Mouse (Mus musculus): ENCODE results near the gene Ccdc9b.

Ccdc9b gene

DNA sequence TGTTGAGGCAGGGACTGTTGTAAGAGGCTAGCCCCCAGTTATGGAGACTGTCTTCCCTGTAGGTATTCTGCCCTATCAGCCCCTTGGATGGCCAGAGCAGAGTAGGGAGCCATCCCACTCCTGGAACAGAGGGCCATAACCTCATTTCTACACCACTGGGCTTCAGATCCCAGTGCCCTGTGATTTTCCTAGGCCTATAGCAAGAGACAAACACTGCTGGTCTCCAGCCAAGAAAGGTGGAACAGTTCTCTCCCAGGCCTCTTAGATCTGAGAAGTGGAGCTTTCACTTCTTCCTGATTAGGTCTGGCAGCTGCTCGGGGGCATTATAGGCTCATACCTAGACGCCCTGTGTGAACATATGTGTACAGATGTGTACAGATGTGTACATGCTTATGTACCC, 13.8 kb upstream of the Ccdc9b start:
- DNase-seq (ENCODE audit: low spot score), result no peak

DNA sequence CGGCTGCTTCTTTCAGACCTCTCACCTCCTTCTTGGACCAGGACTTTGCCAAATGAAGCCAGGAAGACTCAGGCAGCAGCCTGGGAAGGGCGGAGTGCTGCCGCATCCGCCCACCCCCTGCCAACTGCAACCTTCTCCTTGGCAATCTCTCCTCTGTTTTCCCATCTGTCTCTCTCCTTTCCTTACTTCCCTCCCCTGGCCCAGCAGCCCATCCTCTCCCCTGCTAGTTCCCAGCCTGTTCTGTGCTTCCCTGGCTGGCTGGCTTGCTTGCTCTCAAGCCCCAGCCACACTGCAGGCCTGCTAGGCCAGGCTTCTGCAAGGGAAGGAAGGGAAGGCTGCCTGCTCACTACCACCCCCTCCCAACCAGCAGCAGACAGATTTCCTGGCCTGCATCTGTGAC, 13.4 kb upstream of the Ccdc9b start:
- DNase-seq (ENCODE audit: low spot score), result no peak

GRCm38 (mm10) chr2:118775396-118775795, 12.9 kb upstream of the Ccdc9b start:
- DNase-seq (ENCODE audit: low spot score), result no peak

DNA sequence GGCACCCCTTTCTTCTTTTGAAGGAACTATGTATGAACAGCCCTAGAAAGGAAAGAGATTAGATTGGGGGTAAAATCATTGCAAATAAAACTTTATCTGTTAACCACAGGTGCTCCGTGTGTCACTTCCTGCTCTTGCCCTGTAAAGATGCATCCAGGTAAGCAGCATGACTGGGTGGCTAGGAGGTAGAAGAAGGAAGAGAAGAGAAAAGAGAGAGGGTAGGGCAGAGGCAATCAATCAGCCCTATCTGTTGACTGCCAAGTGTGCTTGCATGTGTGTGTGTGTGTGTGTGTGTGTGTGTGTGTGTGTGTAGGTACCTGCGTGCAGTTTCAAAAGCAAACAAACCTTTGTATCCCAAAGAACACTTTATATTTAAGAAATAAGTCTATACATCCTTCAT, 12.1 kb upstream of the Ccdc9b start:
- no peak for DNase-seq (ENCODE audit: low spot score)

DNA sequence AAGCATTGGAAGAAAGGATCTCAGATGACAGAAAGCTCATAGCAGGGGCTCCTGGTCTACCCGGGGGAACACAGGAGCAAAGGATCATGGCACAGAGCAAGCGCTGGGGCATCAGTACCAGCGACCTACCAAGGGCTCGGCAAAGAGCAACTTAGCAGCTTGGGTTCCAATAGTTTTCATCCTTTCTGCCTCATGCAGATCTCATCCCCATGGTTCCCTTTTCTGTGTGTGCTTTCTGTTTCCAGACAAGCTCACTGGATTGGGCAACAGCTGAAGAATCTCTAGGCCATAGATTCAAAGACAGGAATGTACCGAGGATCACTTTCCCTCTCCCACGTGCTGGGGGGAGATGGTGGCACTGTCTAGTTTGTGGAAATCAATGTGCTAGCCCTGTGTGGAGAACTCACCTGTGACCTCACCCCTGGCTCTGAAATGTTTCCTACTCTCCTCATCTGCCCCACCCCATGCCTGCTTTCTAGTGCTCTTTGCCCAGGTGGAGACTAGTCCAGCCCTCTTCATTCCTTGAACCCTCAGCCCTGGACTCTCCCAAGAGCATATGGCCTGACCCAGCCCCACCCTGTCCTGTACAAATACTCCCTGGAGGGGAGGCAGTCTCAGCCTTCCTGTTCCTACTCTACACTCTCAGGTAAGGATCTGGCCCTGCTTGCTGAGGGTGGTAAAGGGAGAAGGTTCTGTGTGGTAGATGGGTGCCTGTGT, 9.9 kb upstream of the Ccdc9b start, which contains the start of gene Phgr1:
Phgr1 (plus strand) TSS at position 612 of the 717 bp plus-strand sequence.
- DNase-seq (ENCODE audit: low spot score), result no peak

- DNase-seq (ENCODE audit: low spot score), result no peak
These were observed 3.9 kb upstream of the Ccdc9b start for GRCm38 (mm10) chr2:118766041-118767033.

DNA sequence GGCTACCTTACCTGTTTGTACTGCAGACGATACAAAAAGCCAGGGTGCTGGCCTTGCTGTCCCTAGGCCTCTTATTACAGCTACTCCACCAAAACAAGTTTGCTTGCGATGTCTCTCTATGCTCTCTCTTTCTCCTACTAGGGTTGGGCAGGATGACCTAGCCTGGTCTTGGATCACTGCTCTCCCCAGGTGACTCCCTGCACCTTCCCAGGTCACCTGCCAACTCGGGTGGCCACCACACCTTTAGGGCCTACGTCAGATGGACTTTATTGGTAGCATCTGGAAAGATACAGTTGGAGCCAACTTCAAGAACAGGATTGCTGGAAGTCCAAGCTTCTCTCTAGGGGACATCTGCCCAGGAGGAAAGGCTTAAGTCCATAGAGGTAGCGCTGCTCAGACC, 2.4 kb upstream of the Ccdc9b start:
- DNase-seq (ENCODE audit: low spot score), result no peak

GRCm38 (mm10) chr2:118764094-118764831, 1.8 kb upstream of the Ccdc9b start:
- no peak for DNase-seq (ENCODE audit: low spot score)

DNA sequence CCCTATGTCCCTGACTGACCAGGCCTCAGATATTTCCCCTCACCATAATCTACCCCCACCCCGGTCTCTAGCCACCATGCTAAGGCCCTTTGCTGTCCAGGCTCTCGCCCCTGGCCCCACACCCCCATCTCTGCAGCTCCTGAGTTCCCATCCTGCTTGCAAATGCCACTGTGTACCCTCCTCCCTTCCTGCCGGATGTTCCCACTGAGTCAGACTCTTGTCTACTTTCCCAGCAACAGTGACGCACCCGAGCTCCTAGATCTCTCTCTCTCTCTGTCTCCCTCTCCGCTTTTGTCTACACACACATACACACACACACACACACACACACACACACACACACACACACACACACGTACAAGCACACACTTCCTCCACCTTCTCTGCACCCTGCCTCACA, 1.0 kb upstream of the Ccdc9b start:
- DNase-seq (ENCODE audit: low spot score), result no peak

DNA sequence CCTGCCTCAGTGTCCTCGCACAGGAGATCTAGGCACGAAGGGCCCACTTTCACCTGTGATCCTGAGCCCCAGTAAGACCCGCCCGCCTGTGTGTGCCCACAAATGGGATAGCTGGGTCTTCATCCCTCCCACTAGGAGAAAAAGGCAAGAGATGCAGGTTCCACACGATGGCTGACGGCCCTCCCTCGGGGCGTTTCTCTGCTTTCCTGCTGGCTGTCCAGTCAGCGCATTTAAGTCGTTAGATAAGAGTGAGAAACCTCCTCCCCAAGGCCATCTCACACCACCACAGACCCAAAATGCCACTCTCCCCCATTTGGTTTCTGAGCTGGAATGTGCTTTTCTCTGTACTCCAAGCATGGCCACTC, 305 bp upstream of the Ccdc9b start:
- no peak for DNase-seq (ENCODE audit: low spot score)

- DNase-seq (ENCODE audit: low spot score), result no peak
These were observed 1.1 kb downstream of the Ccdc9b start for GRCm38 (mm10) chr2:118761358-118761757.

GRCm38 (mm10) chr2:118760311-118761025, 2.0 kb downstream of the Ccdc9b start:
- peak; percentile 4 for DNase-seq (ENCODE audit: low spot score)

DNA sequence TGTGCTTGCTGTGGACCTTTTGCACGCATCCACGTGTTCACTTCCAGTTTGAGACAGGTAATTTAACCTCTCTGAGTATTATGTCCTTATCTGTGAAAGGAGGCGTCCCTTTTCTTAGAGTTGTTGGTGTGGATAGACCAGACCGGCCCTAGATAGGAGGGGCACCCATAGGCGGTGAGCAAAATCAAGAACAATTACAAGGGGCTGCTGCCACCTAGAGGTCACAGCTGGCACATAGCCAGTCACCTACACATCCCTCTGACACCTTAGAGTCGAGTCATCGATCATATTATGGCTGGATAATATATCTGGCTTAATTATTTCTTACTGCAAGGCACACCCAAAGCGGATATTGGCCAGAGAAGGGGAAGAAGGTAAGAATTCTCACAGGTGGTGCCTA, 2.6 kb downstream of the Ccdc9b start:
- peak; percentile 59 for DNase-seq (ENCODE audit: low spot score)

GRCm38 (mm10) chr2:118756103-118756502, 6.4 kb downstream of the Ccdc9b start:
- no peak for DNase-seq (ENCODE audit: low spot score)

DNA sequence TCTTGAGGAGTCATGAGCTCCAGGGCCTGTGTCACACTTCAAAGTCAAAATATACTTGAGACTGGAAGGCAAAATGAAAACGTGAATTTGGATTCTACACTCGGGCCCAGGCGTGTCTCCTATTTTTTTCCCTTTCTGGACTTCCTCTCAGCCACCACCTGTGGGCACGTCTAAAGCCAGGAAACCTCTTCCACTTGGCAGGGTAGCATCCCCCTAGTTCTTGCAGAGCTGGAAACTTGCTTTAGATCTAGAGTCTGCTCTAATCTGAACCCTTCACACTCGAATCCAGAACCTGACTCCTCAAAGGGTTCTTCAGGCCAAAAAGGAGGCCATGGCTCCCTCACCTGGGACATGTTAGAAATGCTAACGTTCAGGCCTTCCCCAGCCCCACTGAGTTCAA, 7.1 kb downstream of the Ccdc9b start:
- no peak for DNase-seq (ENCODE audit: low spot score)

- DNase-seq (ENCODE audit: low spot score), result no peak
These were observed 8.3 kb downstream of the Ccdc9b start for GRCm38 (mm10) chr2:118754143-118754542.

- no peak for DNase-seq (ENCODE audit: low spot score)
These were observed 9.7 kb downstream of the Ccdc9b start for GRCm38 (mm10) chr2:118752792-118753108.

DNA sequence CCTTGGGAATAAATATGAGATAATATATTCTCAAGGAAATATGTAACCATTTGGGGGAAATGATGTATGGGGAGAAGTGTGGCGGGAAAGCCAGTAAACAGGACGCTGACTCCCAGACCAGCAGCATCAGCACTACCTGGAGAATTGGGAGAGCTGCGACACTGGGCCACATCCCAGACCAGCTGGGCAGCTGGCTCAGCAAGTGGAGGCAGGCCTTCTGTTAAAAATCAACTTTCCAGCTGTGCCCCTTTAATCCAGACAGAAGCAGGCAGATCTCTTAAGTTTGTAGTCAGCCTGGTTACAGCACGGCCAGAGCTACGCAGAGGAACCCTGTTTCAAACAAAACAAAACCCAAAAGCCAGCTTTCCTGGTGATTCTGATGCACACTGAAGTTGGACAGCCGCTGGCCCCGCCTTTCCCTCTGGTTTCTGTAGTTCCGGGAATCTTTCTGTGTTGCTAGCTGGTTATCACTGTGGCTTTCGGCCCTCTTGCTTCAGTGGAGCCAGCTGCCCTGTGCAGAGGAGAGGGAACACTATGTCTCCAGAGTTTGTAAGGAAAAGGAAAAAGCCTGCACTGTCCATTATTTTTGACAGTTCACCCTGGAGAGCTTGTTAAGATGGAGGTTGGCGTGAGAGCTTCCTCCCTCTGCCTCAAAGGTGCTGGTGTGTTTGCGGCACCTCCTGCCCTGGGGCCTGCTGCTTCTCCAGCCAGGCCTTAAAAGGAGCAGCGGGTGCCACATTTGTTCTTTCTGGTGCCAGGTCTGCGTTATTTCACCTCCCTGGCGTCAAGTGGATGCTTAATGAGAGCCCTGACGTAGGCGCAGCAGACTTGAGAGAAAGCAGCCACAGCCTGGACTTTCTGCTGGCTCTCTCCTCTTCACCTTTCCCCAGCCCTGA, 10.3 kb downstream of the Ccdc9b start:
- no peak for DNase-seq (ENCODE audit: low spot score)

GRCm38 (mm10) chr2:118750476-118750875, 12.0 kb downstream of the Ccdc9b start:
- DNase-seq (ENCODE audit: low spot score), result no peak

DNA sequence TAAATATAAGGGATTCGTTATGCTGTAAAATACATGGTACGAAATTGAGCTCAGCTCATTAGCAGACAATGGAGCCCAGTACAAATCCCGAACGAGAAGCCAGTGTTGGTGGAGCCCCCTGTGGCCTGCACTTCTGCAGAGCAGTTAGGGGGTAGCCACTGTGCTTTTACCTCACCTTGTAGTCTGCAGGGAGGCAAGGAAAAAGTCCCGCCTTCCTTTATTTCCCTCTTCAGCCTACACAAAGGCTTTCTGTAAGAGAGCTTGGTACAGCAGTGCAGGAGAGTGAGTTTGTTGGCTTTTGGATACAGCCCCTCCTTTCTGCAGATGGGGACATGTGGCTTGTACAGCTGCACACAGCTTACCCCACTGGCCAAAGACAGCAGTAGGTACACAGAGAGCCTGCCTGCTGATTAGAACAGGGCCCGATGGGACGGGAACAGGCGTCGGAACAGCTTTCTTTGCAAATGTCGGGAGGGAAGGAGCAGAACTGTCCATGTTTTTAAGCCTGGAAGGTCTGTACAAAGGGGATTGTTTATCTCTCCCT, 13.0 kb downstream of the Ccdc9b start:
- DNase-seq (ENCODE audit: low spot score), result no peak
